Mouse (Mus musculus) megakaryocyte, embryonic 14.5 days (primary cell): ENCODE data around the gene Klhl3.

Source experiments
- FLI1 ChIP-seq: IDR thresholded peaks from 2 replicates; pipeline ENCODE4 v1.6.1; 2012; ENCODE audit warnings: low read length, inconsistent platforms, mixed read lengths
- GATA1 ChIP-seq: IDR thresholded peaks from 3 replicates; pipeline ENCODE4 v1.6.1; 2012; ENCODE audit warnings: mixed read lengths, low read length, inconsistent platforms, borderline replicate concordance

- TF ChIP-seq FLI1 (no peak), GATA1 (no peak)
These were observed 62.1 kb downstream of the Klhl3 start for GRCm38 (mm10) chr13:58051251-58051650.
